Mouse (Mus musculus) liver, embryonic 14.5 days (tissue): ENCODE measurements at regions not wholly inside any gene's neighbourhood (a gene's known extent, or its start where the extent isn't known, plus 50 kb on each side); places are given as distances from the start of the nearest gene placed in this dataset.

Experiments used
- ATAC-seq: fragments of 200-750 bp; cut with Nextera tagmentation; 2 replicates; pipeline ENCODE4 v1.8.0; 2017; ENCODE audit warnings: moderate number of reproducible peaks, mild to moderate bottlenecking, moderate library complexity; ENCODE audit not compliant: insufficient read depth
- DNase-seq, 3 experiments: peaks; one replicate each; pipeline ENCODE4 v3.0.0-alpha.2; 2012 to 2013; ENCODE audit warnings: low read depth in 3 of 3, low spot score in 3 of 3
- H3K27ac ChIP-seq: fragments of 300-500 bp; sonication (generic); 2 replicates; pipeline ENCODE4 v1.5.1; 2014; ENCODE audit warnings: moderate library complexity, mild to moderate bottlenecking, control low read depth, inconsistent platforms
- H3K27me3 ChIP-seq: fragments of 300-500 bp; sonication (generic); 2 replicates; pipeline ENCODE4 v1.6.1; 2014; ENCODE audit warnings: mild to moderate bottlenecking, low read length, moderate library complexity; ENCODE audit not compliant: control insufficient read depth, insufficient read depth
- H3K36me3 ChIP-seq: fragments of 300-500 bp; sonication (generic); replicated peaks from 2 replicates; pipeline ENCODE4 v1.6.1; 2014; ENCODE audit warnings: low read depth; ENCODE audit not compliant: control insufficient read depth, insufficient read depth
- H3K4me1 ChIP-seq, 2 experiments: fragments of 200-500 bp in 1 of 2; fragments of 300-500 bp in 1 of 2; sonication (generic) in 1 of 2; replicated peaks; 2 replicates each; pipeline ENCODE4 v1.6.1; 2012 to 2014; ENCODE audit warnings: antibody characterized with exemption in 1 of 2, inconsistent platforms in 1 of 2, low read length in 1 of 2; ENCODE audit not compliant: control insufficient read depth in 2 of 2, insufficient read depth in 2 of 2
- H3K4me2 ChIP-seq: fragments of 300-500 bp; sonication (generic); 2 replicates; pipeline ENCODE4 v1.6.1; 2014; ENCODE audit warnings: low read depth, mild to moderate bottlenecking, control low read depth, moderate library complexity
- H3K4me3 ChIP-seq, 2 experiments: fragments of 200-500 bp in 1 of 2; fragments of 300-500 bp in 1 of 2; sonication (generic) in 1 of 2; 2 replicates each; pipeline ENCODE4 v1.5.1; 2012 to 2014; ENCODE audit warnings: low read depth in 2 of 2, low read length in 2 of 2, mild to moderate bottlenecking in 2 of 2, control low read depth in 1 of 2, inconsistent platforms in 1 of 2, moderate library complexity in 1 of 2; ENCODE audit not compliant: insufficient read depth in 1 of 2
- H3K9ac ChIP-seq: fragments of 300-500 bp; sonication (generic); replicated peaks from 2 replicates; pipeline ENCODE4 v1.6.1; 2014; ENCODE audit warnings: mild to moderate bottlenecking, control low read depth, moderate library complexity
- H3K9me3 ChIP-seq: fragments of 300-500 bp; sonication (generic); 2 replicates; pipeline ENCODE4 v1.6.1; 2016; ENCODE audit warnings: low read length, mixed read lengths; ENCODE audit not compliant: control insufficient read depth
- CTCF ChIP-seq: IDR thresholded peaks from 2 replicates; pipeline ENCODE4 v1.5.1; 2016; ENCODE audit warnings: antibody characterized with exemption, low read depth, control low read depth
- EP300 ChIP-seq: IDR thresholded peaks from 2 replicates; pipeline ENCODE4 v1.6.1; 2016; ENCODE audit warnings: antibody characterized with exemption, low read depth
- WGBS: fragments of 180-500 bp; shearing (Covaris S2); extraction: QIAGEN DNeasy Blood & Tissue Kit; methylation state at CpG from one replicate; pipeline ENCODE4 v1.1.7; 2014; ENCODE audit not compliant: insufficient replicate concordance; 5-methylcytosine and 5-hydroxymethylcytosine counted together

- Histone ChIP-seq H3K9ac (no peak overlapping the region), H3K27me3 (no peaks in the 10 kb centered on the region), H3K36me3 (no peaks in the 10 kb centered on the region), H3K4me2 (no peak overlapping the region), H3K4me3 (no peak overlapping the region), H3K9me3 (no peaks in the 10 kb centered on the region), H3K27ac (no peak overlapping the region), H3K4me1 (no peaks in the 10 kb centered on the region)
- no peak for DNase-seq
- ATAC-seq, result no peak
- WGBS, result 66% methylated on average over 1 of the region's 1 CpGs
- TF ChIP-seq CTCF (no peak), EP300 (no peak)
These were observed 1108.1 kb downstream of the Pla2g4a start for GRCm38 (mm10) chr1:148852990-148853389.

- no peak for DNase-seq
- H3K27me3 ChIP-seq, result no peaks in the 10 kb centered on the region
- TF ChIP-seq CTCF (no peak), EP300 (no peak)
- H3K4me2 ChIP-seq, result no peak overlapping the region
- 64% methylated on average over 2 of the region's 2 CpGs for WGBS
- H3K4me1 ChIP-seq, result no peaks in the 10 kb centered on the region
- no peak for ATAC-seq
- no peak overlapping the region for H3K4me3 ChIP-seq
- no peak overlapping the region for H3K27ac ChIP-seq
- no peaks in the 10 kb centered on the region for H3K36me3 ChIP-seq
- no peak overlapping the region for H3K9ac ChIP-seq
- no peaks in the 10 kb centered on the region for H3K9me3 ChIP-seq
These were observed 1114.5 kb downstream of the Pla2g4a start for GRCm38 (mm10) chr1:148846595-148846994.

DNA sequence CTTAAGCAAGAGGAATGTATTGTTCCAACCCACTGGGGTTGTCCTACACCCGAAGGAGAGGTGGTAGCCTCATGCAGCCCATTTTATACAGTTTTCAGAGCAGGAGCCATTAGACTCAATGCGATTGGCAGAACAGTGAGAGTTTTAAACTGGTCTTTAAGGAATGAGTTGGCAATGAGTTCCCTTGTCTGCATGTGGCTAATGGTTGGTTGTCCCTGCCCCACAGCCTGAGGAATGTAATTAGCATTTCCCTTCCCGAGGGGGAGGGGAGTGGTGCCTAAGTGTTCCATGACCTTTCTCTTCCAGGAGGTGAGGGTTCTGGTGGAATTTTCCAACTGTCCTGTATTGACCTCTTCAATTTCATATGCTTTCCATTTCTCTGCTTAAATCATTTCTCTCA is 1137.9 kb downstream of the Pla2g4a start:
- H3K9me3 ChIP-seq, result no peaks in the 10 kb centered on the region
- no peaks in the 10 kb centered on the region for H3K27me3 ChIP-seq
- WGBS, result 48% methylated on average over 3 of the region's 3 CpGs
- no peak overlapping the region for H3K9ac ChIP-seq
- H3K4me1 ChIP-seq, result no peaks in the 10 kb centered on the region
- H3K4me2 ChIP-seq, result no peak overlapping the region
- H3K4me3 ChIP-seq, result no peak overlapping the region
- no peak for DNase-seq
- TF ChIP-seq CTCF (no peak), EP300 (no peak)
- no peak overlapping the region for H3K27ac ChIP-seq
- no peak for ATAC-seq
- H3K36me3 ChIP-seq, result no peaks in the 10 kb centered on the region

GRCm38 (mm10) chr1:148808707-148809106 is 1152.4 kb downstream of the Pla2g4a start:
- no peak overlapping the region for H3K4me2 ChIP-seq
- TF ChIP-seq EP300, result no peak
- TF ChIP-seq CTCF, result no peak
- H3K4me3 ChIP-seq, result no peak overlapping the region
- no peak overlapping the region for H3K9ac ChIP-seq
- no peak overlapping the region for H3K27ac ChIP-seq
- ATAC-seq (no peak), DNase-seq (no peak)
- H3K36me3 ChIP-seq, result no peaks in the 10 kb centered on the region
- H3K9me3 ChIP-seq, result no peaks in the 10 kb centered on the region
- H3K4me1 ChIP-seq, result no peaks in the 10 kb centered on the region
- no peaks in the 10 kb centered on the region for H3K27me3 ChIP-seq

GRCm38 (mm10) chr1:148797110-148797509 is 1164.0 kb downstream of the Pla2g4a start:
- Histone ChIP-seq H3K9ac (no peak overlapping the region), H3K27me3 (no peaks in the 10 kb centered on the region), H3K4me1 (no peaks in the 10 kb centered on the region), H3K27ac (no peak overlapping the region), H3K4me3 (no peak overlapping the region), H3K36me3 (no peaks in the 10 kb centered on the region), H3K4me2 (no peak overlapping the region), H3K9me3 (no peaks in the 10 kb centered on the region)
- DNase-seq (no peak), ATAC-seq (no peak)
- no peak for TF ChIP-seq CTCF
- TF ChIP-seq EP300, result no peak

DNA sequence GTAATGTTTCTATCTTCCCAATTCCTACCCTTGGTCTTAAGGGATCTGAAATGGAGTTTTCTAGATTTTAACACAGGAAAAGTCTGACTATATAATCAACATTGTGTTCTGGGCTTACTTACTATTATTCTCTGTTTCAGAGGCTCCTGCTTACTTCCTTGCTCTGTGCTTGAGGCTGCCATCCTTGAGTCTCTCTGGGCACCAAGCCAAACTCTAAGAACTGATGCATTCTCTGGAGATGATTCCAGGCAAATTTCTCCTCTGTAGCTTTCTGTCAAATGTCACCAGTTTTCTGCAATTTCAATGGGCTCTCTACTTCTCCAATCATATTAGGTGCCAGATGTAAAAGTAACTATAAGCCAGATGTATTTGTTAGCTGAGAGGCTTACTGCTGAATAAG is 1210.3 kb downstream of the Pla2g4a start:
- no peak overlapping the region for H3K4me2 ChIP-seq
- TF ChIP-seq CTCF (no peak), EP300 (no peak)
- no peaks in the 10 kb centered on the region for H3K4me1 ChIP-seq
- ATAC-seq, result no peak
- DNase-seq, result no peak
- H3K27me3 ChIP-seq, result no peaks in the 10 kb centered on the region
- H3K9ac ChIP-seq, result no peak overlapping the region
- H3K9me3 ChIP-seq, result no peaks in the 10 kb centered on the region
- no peaks in the 10 kb centered on the region for H3K36me3 ChIP-seq
- H3K27ac ChIP-seq, result no peak overlapping the region
- no peak overlapping the region for H3K4me3 ChIP-seq
